Mouse (Mus musculus): ENCODE data around the gene Btnl6. TPM values are rescaled to one million over a fixed set of nuclear protein-coding genes. Genes with fewer than 3 reads are reported as not detected.
"Not testable (repeated sequence)": the region's sequence is repeated elsewhere in the genome, so short reads cannot be mapped to it uniquely, and the experiment has no call there.

The Btnl6 gene
- polyA plus RNA-seq, 1 experiment = 0.53 TPM

- H3K4me1 ChIP-seq (replicated peaks; ENCODE audit: control insufficient read depth, insufficient read depth, low read length) = no peaks in the 10 kb centered on the region
- no peak overlapping the region for H3K4me3 ChIP-seq (ENCODE audit: control insufficient read depth, insufficient read depth, low read length)
- TF ChIP-seq CTCF (IDR thresholded peaks at IDR 0.05; ENCODE audit: borderline replicate concordance, control insufficient read depth, extremely low read depth, insufficient read depth, low read length, poor library complexity) = no peak
- no peak for TF ChIP-seq POLR2A (IDR thresholded peaks at IDR 0.05; ENCODE audit: control insufficient read depth, extremely low read depth, insufficient read depth, low read length, poor library complexity)
- H3K27ac ChIP-seq (ENCODE audit: control insufficient read depth, insufficient read depth, low read length) = no peak overlapping the region
- H3K36me3 ChIP-seq (ENCODE audit: control insufficient read depth, insufficient read depth, low read length) = no peaks in the 10 kb centered on the region
- no peaks in the 10 kb centered on the region for H3K27me3 ChIP-seq (ENCODE audit: control insufficient read depth, insufficient read depth, low read length)
- no peak for DNase-seq
- 86% methylated on average over 2 of the region's 2 CpGs for WGBS
Measured at GRCm38 (mm10) chr17:34516514-34516913, 638 bp downstream of the Btnl6 start.

GRCm38 (mm10) chr17:34511723-34512122 is 5.4 kb downstream of the Btnl6 start:
- not testable (repeated sequence) for DNase-seq; H3K27me3 ChIP-seq (ENCODE audit: control insufficient read depth, insufficient read depth, low read length); H3K4me3 ChIP-seq (ENCODE audit: control insufficient read depth, insufficient read depth, low read length); H3K36me3 ChIP-seq (ENCODE audit: control insufficient read depth, insufficient read depth, low read length); H3K27ac ChIP-seq (ENCODE audit: control insufficient read depth, insufficient read depth, low read length); H3K4me1 ChIP-seq (replicated peaks; ENCODE audit: control insufficient read depth, insufficient read depth, low read length)
- 80% methylated on average over 1 of the region's 1 CpGs for WGBS

DNA sequence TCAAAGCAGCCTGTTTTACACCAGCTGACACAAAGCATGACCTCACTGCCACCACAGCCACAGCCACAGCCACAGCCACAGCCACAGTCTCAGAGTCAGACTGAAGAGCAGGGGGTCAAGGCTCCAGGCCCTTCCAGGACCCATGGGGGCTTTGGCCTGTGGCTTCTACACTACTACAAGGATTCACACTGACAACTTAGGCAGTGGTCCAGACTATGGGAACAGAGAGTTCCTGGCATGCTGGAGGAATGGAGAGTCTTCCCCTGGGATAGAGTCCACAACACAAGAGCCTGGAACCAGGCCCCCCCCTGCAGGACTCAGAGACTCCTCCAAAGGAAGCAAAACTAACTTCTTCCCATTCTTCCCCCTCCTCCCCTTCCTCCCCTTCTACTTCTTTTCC is 9.6 kb downstream of the Btnl6 start:
- H3K27me3 ChIP-seq (ENCODE audit: control insufficient read depth, insufficient read depth, low read length) = no peaks in the 10 kb centered on the region
- no peaks in the 10 kb centered on the region; the same call in 1 of the 2 replicates for H3K4me1 ChIP-seq (replicated peaks; ENCODE audit: control insufficient read depth, insufficient read depth, low read length)
- no peak overlapping the region for H3K27ac ChIP-seq (ENCODE audit: control insufficient read depth, insufficient read depth, low read length)
- TF ChIP-seq CTCF (IDR thresholded peaks at IDR 0.05; ENCODE audit: borderline replicate concordance, control insufficient read depth, extremely low read depth, insufficient read depth, low read length, poor library complexity) (no peak), POLR2A (IDR thresholded peaks at IDR 0.05; ENCODE audit: control insufficient read depth, extremely low read depth, insufficient read depth, low read length, poor library complexity) (no peak)
- no peaks in the 10 kb centered on the region for H3K36me3 ChIP-seq (ENCODE audit: control insufficient read depth, insufficient read depth, low read length)
- no peak overlapping the region for H3K4me3 ChIP-seq (ENCODE audit: control insufficient read depth, insufficient read depth, low read length)
- no peak for DNase-seq

- not testable (repeated sequence) for H3K36me3 ChIP-seq (ENCODE audit: control insufficient read depth, insufficient read depth, low read length); H3K27me3 ChIP-seq (ENCODE audit: control insufficient read depth, insufficient read depth, low read length); H3K4me3 ChIP-seq (ENCODE audit: control insufficient read depth, insufficient read depth, low read length); H3K27ac ChIP-seq (ENCODE audit: control insufficient read depth, insufficient read depth, low read length); DNase-seq; H3K4me1 ChIP-seq (replicated peaks; ENCODE audit: control insufficient read depth, insufficient read depth, low read length)
- WGBS = 78% methylated on average over 3 of the region's 4 CpGs
Measured at GRCm38 (mm10) chr17:34497726-34498125, 19.4 kb downstream of the Btnl6 start.

DNA sequence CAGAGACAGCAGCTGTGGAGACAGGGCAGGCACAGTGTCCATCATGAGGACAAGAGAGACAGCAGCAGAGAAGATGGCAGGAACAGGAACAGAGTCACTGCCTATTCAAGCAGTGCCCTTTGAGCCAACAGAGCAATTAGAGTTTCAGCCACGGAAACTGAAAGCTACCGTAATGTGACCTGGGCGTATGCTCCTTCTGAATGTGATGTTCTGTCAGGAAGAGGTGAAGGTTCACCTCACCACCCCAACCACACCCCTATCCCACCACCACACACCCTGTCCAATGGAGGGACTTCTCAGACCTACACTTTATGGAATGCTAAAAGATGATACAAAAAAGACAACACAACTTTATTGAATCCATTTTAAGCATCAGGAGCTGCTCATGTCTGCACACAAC is 19.8 kb downstream of the Btnl6 start:
- not testable (repeated sequence) for H3K27ac ChIP-seq (ENCODE audit: control insufficient read depth, insufficient read depth, low read length); H3K36me3 ChIP-seq (ENCODE audit: control insufficient read depth, insufficient read depth, low read length); H3K4me3 ChIP-seq (ENCODE audit: control insufficient read depth, insufficient read depth, low read length); H3K27me3 ChIP-seq (ENCODE audit: control insufficient read depth, insufficient read depth, low read length); H3K4me1 ChIP-seq (replicated peaks; ENCODE audit: control insufficient read depth, insufficient read depth, low read length); DNase-seq
- 72% methylated on average over 3 of the region's 3 CpGs for WGBS

DNA sequence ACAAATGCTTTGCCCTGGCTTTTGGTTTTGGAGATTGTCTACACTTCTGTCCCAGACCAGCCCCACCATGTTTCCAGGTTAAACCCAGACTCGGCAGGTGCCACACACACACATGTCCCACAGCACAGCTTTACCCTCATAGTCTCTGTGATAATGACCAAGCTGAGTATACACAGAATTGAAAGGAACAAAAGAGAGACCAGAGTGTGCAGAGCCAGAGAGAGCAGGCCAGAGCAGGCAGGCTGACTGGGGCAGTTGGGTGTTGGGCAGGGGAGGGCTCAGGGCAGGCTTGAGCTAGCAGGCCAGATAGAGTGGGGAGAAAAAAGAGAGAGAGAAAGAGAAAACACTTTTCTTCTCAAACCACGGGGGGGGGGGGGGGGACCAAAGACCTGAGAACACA is 20.6 kb downstream of the Btnl6 start:
- TF ChIP-seq CTCF (IDR thresholded peaks at IDR 0.05; ENCODE audit: borderline replicate concordance, control insufficient read depth, extremely low read depth, insufficient read depth, low read length, poor library complexity) = no peak
- TF ChIP-seq POLR2A (IDR thresholded peaks at IDR 0.05; ENCODE audit: control insufficient read depth, extremely low read depth, insufficient read depth, low read length, poor library complexity) = no peak
- 97% methylated on average over 1 of the region's 2 CpGs for WGBS
- no peaks in the 10 kb centered on the region; the same call in 1 of the 2 replicates for H3K27me3 ChIP-seq (ENCODE audit: control insufficient read depth, insufficient read depth, low read length)
- no peak overlapping the region for H3K27ac ChIP-seq (ENCODE audit: control insufficient read depth, insufficient read depth, low read length)
- H3K4me1 ChIP-seq (replicated peaks; ENCODE audit: control insufficient read depth, insufficient read depth, low read length) = no peaks in the 10 kb centered on the region
- H3K4me3 ChIP-seq (ENCODE audit: control insufficient read depth, insufficient read depth, low read length) = no peak overlapping the region
- no peak for DNase-seq
- no peaks in the 10 kb centered on the region for H3K36me3 ChIP-seq (ENCODE audit: control insufficient read depth, insufficient read depth, low read length)

DNA sequence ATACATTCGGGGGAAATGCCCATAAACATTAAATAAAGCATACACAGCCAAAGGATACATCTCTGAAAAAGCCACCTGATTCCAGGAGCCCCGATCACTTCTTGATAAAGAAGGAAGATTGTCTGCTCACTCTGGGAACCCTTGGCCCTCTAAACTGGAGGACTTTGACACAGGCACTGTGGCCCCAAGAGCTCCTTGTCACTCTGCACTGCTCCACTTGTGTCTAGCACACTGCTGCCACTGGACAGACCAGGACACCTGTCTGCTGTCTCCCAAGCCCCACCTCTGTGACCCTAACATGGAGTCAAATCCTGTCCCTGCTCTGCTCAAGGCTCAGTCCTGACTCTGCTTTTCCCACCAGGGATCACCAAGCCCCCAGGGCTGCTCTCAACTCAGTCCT is 22.0 kb downstream of the Btnl6 start:
- H3K4me1 ChIP-seq (replicated peaks; ENCODE audit: control insufficient read depth, insufficient read depth, low read length); DNase-seq; H3K27ac ChIP-seq (ENCODE audit: control insufficient read depth, insufficient read depth, low read length); H3K36me3 ChIP-seq (ENCODE audit: control insufficient read depth, insufficient read depth, low read length); H3K27me3 ChIP-seq (ENCODE audit: control insufficient read depth, insufficient read depth, low read length); H3K4me3 ChIP-seq (ENCODE audit: control insufficient read depth, insufficient read depth, low read length): not testable (repeated sequence)
- 83% methylated on average over 2 of the region's 2 CpGs for WGBS

- no peak for TF ChIP-seq POLR2A (IDR thresholded peaks at IDR 0.05; ENCODE audit: control insufficient read depth, extremely low read depth, insufficient read depth, low read length, poor library complexity)
- TF ChIP-seq CTCF (IDR thresholded peaks at IDR 0.05; ENCODE audit: borderline replicate concordance, control insufficient read depth, extremely low read depth, insufficient read depth, low read length, poor library complexity) = no peak
- H3K27ac ChIP-seq (ENCODE audit: control insufficient read depth, insufficient read depth, low read length) = no peak overlapping the region
- no peaks in the 10 kb centered on the region for H3K4me1 ChIP-seq (replicated peaks; ENCODE audit: control insufficient read depth, insufficient read depth, low read length)
- no peak overlapping the region for H3K4me3 ChIP-seq (ENCODE audit: control insufficient read depth, insufficient read depth, low read length)
- H3K27me3 ChIP-seq (ENCODE audit: control insufficient read depth, insufficient read depth, low read length) = no peaks in the 10 kb centered on the region; the same call in 1 of the 2 replicates
- DNase-seq = no peak
- H3K36me3 ChIP-seq (ENCODE audit: control insufficient read depth, insufficient read depth, low read length) = no peaks in the 10 kb centered on the region
Measured at GRCm38 (mm10) chr17:34492796-34493195, 24.4 kb downstream of the Btnl6 start.

- H3K36me3 ChIP-seq (ENCODE audit: control insufficient read depth, insufficient read depth, low read length); H3K4me3 ChIP-seq (ENCODE audit: control insufficient read depth, insufficient read depth, low read length); DNase-seq; H3K4me1 ChIP-seq (replicated peaks; ENCODE audit: control insufficient read depth, insufficient read depth, low read length); H3K27ac ChIP-seq (ENCODE audit: control insufficient read depth, insufficient read depth, low read length); H3K27me3 ChIP-seq (ENCODE audit: control insufficient read depth, insufficient read depth, low read length): not testable (repeated sequence)
- 58% methylated on average over 5 of the region's 5 CpGs for WGBS
Measured at GRCm38 (mm10) chr17:34477238-34478013, 39.7 kb downstream of the Btnl6 start, which contains the start of gene Btnl4. Gene Btnl4, minus strand, starts transcription at chr17:34477318.
